In the genomic region with DNA sequence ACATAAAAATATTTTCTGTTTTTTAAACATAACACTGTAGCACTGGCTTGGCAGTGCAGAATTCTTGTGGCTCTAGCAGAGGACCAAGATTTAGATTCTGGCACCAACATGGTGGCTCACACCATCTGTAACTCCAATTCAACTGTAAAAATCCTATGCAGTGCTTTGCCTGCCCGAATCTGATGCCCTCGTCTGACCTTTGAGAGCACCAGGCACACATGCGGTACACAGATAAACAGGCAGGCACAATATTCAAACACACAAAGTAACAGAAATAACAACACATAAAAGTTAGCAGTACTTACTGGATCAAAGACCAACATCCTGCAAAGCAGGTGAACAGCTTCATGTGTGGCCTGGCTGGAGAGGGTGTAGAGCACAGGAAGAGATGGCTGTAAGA, we compare ENCODE assay signal across 22 mouse cellular contexts. TPM values are rescaled to one million over a fixed set of nuclear protein-coding genes. Genes with fewer than 3 reads are reported as not detected.
DNase-seq lines count a peak whose midpoint lies in the region; ATAC-seq and TF ChIP-seq lines count a peak whose summit lies in the region.
"Had no signal": no experiment of that assay in that cellular context is flagged by ENCODE, and none has a peak within 500 bp of the region (broad histone marks: within the 10 kb centered on the region; RNA-seq: fewer than 3 reads in every experiment).

No protein-coding gene starts in this region.

- peaks cover 8% of the 10 kb centered on the region; the same call in 1 of the 2 replicates for H3K36me3 ChIP-seq in liver, adult 2 months (ENCODE audit: control insufficient read depth, insufficient read depth, low read length)
- peaks cover 16% of the 10 kb centered on the region; the same call in 1 of the 2 replicates for H3K36me3 ChIP-seq in liver, embryonic 11.5 days (ENCODE audit: control insufficient read depth, insufficient read depth, low read length)
- H3K36me3 ChIP-seq in MEL (ENCODE audit: control insufficient read depth in 1 of 2, insufficient read depth in 2 of 2, low read length in 2 of 2), result peaks cover 3 to 14% of the 10 kb centered on the region in 2 experiments
- peaks cover 10% of the 10 kb centered on the region for H3K36me3 ChIP-seq in liver, embryonic 13.5 days
- H3K36me3 ChIP-seq in hindbrain, embryonic 16.5 days (ENCODE audit: control insufficient read depth, insufficient read depth, low read length), result peaks cover 8% of the 10 kb centered on the region
- peaks cover 27% of the 10 kb centered on the region for H3K36me3 ChIP-seq in midbrain, postnatal 0 days (ENCODE audit: insufficient read depth, low read length)

- H3K4me3 ChIP-seq in liver, adult 2 months (ENCODE audit: insufficient read depth, low read depth, low read length), result no peak overlapping the region
- no peak overlapping the region for H3K4me3 ChIP-seq in liver, embryonic 11.5 days (ENCODE audit: low read depth, low read length)
- no peak overlapping the region for H3K4me3 ChIP-seq in MEL (ENCODE audit: control insufficient read depth in 1 of 2, insufficient read depth in 1 of 2, low read depth in 2 of 2, low read length in 2 of 2)
- no peak overlapping the region for H3K4me3 ChIP-seq in liver, embryonic 13.5 days (replicated peaks)
- no peak overlapping the region for H3K4me3 ChIP-seq in hindbrain, embryonic 16.5 days (ENCODE audit: low read length)
- H3K4me3 ChIP-seq in midbrain, postnatal 0 days (ENCODE audit: low read depth, low read length), result no peak overlapping the region
- H3K4me3 ChIP-seq: embryonic facial prominence, embryonic 10.5 days; embryonic facial prominence, embryonic 12.5 days; forebrain, embryonic 13.5 days; forebrain, embryonic 15.5 days had no signal

- ATAC-seq in liver, embryonic 11.5 days (replicated peaks; ENCODE audit: low FRiP score), result no peak
- no peak for ATAC-seq in liver, embryonic 13.5 days (ENCODE audit: low read depth)
- ATAC-seq in megakaryocyte progenitor cell, adult 5-6 weeks (replicated peaks; ENCODE audit: poor library complexity), result peak; percentile 88
- no peak for ATAC-seq in megakaryocyte, adult 5-6 weeks (ENCODE audit: poor library complexity, severe bottlenecking)
- no peak for ATAC-seq in hindbrain, embryonic 16.5 days
- ATAC-seq in midbrain, postnatal 0 days (ENCODE audit: low FRiP score), result no peak
- ATAC-seq: activated CD4-positive, CD25-positive, alpha-beta regulatory T cell, adult 4 months; forebrain, embryonic 13.5 days; forebrain, embryonic 15.5 days; Patski had no signal

- no peaks in the 10 kb centered on the region for H3K27me3 ChIP-seq in liver, adult 2 months (ENCODE audit: control insufficient read depth, insufficient read depth, low read length)
- H3K27me3 ChIP-seq in liver, embryonic 11.5 days (replicated peaks; ENCODE audit: control insufficient read depth, insufficient read depth, low read length), result no peaks in the 10 kb centered on the region
- no peaks in the 10 kb centered on the region for H3K27me3 ChIP-seq in MEL (ENCODE audit: control insufficient read depth in 1 of 2, insufficient read depth in 2 of 2, low read length in 2 of 2)
- no peaks in the 10 kb centered on the region for H3K27me3 ChIP-seq in liver, embryonic 13.5 days
- no peaks in the 10 kb centered on the region for H3K27me3 ChIP-seq in hindbrain, embryonic 16.5 days (replicated peaks; ENCODE audit: control insufficient read depth, insufficient read depth, low read length)
- H3K27me3 ChIP-seq in midbrain, postnatal 0 days (ENCODE audit: insufficient read depth, low read length), result no peaks in the 10 kb centered on the region
- H3K27me3 ChIP-seq: embryonic facial prominence, embryonic 12.5 days; forebrain, embryonic 13.5 days; forebrain, embryonic 15.5 days; Patski had no signal

- no peak for TF ChIP-seq RAD21 in MEL (IDR thresholded peaks at IDR 0.05; ENCODE audit: low read depth, low read length)

- H3K4me1 ChIP-seq in liver, adult 2 months (ENCODE audit: control insufficient read depth, insufficient read depth, low read length), result peaks cover 15% of the 10 kb centered on the region
- peaks cover 3% of the 10 kb centered on the region; the same call in 1 of the 2 replicates for H3K4me1 ChIP-seq in liver, embryonic 11.5 days (replicated peaks; ENCODE audit: control insufficient read depth, insufficient read depth, low read length)
- H3K4me1 ChIP-seq in MEL (ENCODE audit: control insufficient read depth in 1 of 2, insufficient read depth in 2 of 2, low read length in 2 of 2), result peaks cover 11 to 12% of the 10 kb centered on the region in 2 experiments
- H3K4me1 ChIP-seq in liver, embryonic 13.5 days (replicated peaks), result peaks cover 14% of the 10 kb centered on the region
- no peaks in the 10 kb centered on the region for H3K4me1 ChIP-seq in hindbrain, embryonic 16.5 days (ENCODE audit: control insufficient read depth, insufficient read depth, low read depth, low read length)
- H3K4me1 ChIP-seq in midbrain, postnatal 0 days (ENCODE audit: insufficient read depth, low read length), result no peaks in the 10 kb centered on the region
- H3K4me1 ChIP-seq: embryonic facial prominence, embryonic 10.5 days; embryonic facial prominence, embryonic 12.5 days; forebrain, embryonic 13.5 days; forebrain, embryonic 15.5 days had no signal

- no peaks in the 10 kb centered on the region for H3K79me2 ChIP-seq in liver, adult 2 months (ENCODE audit: control insufficient read depth, insufficient read depth, low read length)
- H3K79me2 ChIP-seq in MEL (ENCODE audit: control insufficient read depth, insufficient read depth, low read length, poor library complexity), result no peaks in the 10 kb centered on the region

- TF ChIP-seq CTCF in liver, adult 2 months (IDR thresholded peaks at IDR 0.05; ENCODE audit: low read depth, low read length), result no peak
- TF ChIP-seq CTCF in MEL (IDR thresholded peaks at IDR 0.05 in 2 of 3, conservative IDR thresholded peaks at IDR 0.05 in 1 of 3; ENCODE audit: control insufficient read depth in 1 of 3, insufficient read depth in 1 of 3, low read depth in 2 of 3, low read length in 3 of 3, poor library complexity in 1 of 3, severe bottlenecking in 1 of 3), result no peak
- TF ChIP-seq CTCF in midbrain, postnatal 0 days (IDR thresholded peaks at IDR 0.05), result no peak

- WGBS in liver, adult 2 months, result 49% methylated on average over 3 of the region's 3 CpGs
- WGBS in liver, embryonic 11.5 days, result 79% methylated on average over 3 of the region's 3 CpGs
- 64% methylated on average over 3 of the region's 3 CpGs for WGBS in liver, embryonic 13.5 days (ENCODE audit: insufficient replicate concordance)
- WGBS in hindbrain, embryonic 16.5 days, result 92% methylated on average over 3 of the region's 3 CpGs
- WGBS in midbrain, postnatal 0 days, result 92% methylated on average over 3 of the region's 3 CpGs

- no peak overlapping the region for H3K9ac ChIP-seq in liver, adult 2 months (ENCODE audit: low read depth, low read length)
- H3K9ac ChIP-seq in liver, embryonic 11.5 days (ENCODE audit: low read depth, low read length), result no peak overlapping the region
- H3K9ac ChIP-seq in MEL (ENCODE audit: control insufficient read depth, low read depth, low read length, poor library complexity, severe bottlenecking), result no peak overlapping the region
- H3K9ac ChIP-seq in liver, embryonic 13.5 days, result no peak overlapping the region
- no peak overlapping the region for H3K9ac ChIP-seq in hindbrain, embryonic 16.5 days (ENCODE audit: low read depth, low read length)
- no peak overlapping the region for H3K9ac ChIP-seq in midbrain, postnatal 0 days (replicated peaks; ENCODE audit: low read length, poor library complexity, severe bottlenecking)
- H3K9ac ChIP-seq: embryonic facial prominence, embryonic 12.5 days; forebrain, embryonic 13.5 days; forebrain, embryonic 15.5 days had no signal

- H3K27ac ChIP-seq in liver, adult 2 months (replicated peaks; ENCODE audit: insufficient read depth, low read depth, low read length), result peak overlapping the region; percentile 68
- H3K27ac ChIP-seq in liver, embryonic 11.5 days (ENCODE audit: low read depth, low read length), result no peak overlapping the region
- no peak overlapping the region for H3K27ac ChIP-seq in MEL (ENCODE audit: control insufficient read depth, low read depth, low read length)
- H3K27ac ChIP-seq in liver, embryonic 13.5 days, result peak overlapping the region; percentile 53; the same call in 1 of the 2 replicates
- no peak overlapping the region for H3K27ac ChIP-seq in hindbrain, embryonic 16.5 days (ENCODE audit: low read depth, low read length)
- H3K27ac ChIP-seq in midbrain, postnatal 0 days (ENCODE audit: low read depth, low read length), result no peak overlapping the region
- H3K27ac ChIP-seq: embryonic facial prominence, embryonic 10.5 days; embryonic facial prominence, embryonic 12.5 days; forebrain, embryonic 13.5 days; forebrain, embryonic 15.5 days had no signal

- TF ChIP-seq POLR2A in liver, adult 2 months (IDR thresholded peaks at IDR 0.05; ENCODE audit: extremely low read depth, insufficient read depth, low read length), result no peak
- no peak for TF ChIP-seq POLR2A in MEL (IDR thresholded peaks at IDR 0.05; ENCODE audit: control insufficient read depth in 1 of 2, insufficient read depth in 1 of 2, low read depth in 1 of 2, low read length in 2 of 2, poor library complexity in 1 of 2)

- no peaks in the 10 kb centered on the region for H3K9me3 ChIP-seq in liver, embryonic 11.5 days (ENCODE audit: control insufficient read depth, low read length)
- no peaks in the 10 kb centered on the region for H3K9me3 ChIP-seq in MEL (replicated peaks; ENCODE audit: insufficient read depth, low read length)
- no peaks in the 10 kb centered on the region for H3K9me3 ChIP-seq in liver, embryonic 13.5 days (replicated peaks)
- H3K9me3 ChIP-seq in hindbrain, embryonic 16.5 days (ENCODE audit: control insufficient read depth, low read length), result no peaks in the 10 kb centered on the region
- no peaks in the 10 kb centered on the region for H3K9me3 ChIP-seq in midbrain, postnatal 0 days (ENCODE audit: low read length)
- H3K9me3 ChIP-seq: embryonic facial prominence, embryonic 10.5 days; embryonic facial prominence, embryonic 12.5 days; forebrain, embryonic 13.5 days; forebrain, embryonic 15.5 days had no signal

- TF ChIP-seq EP300 in MEL (IDR thresholded peaks at IDR 0.05; ENCODE audit: low read depth in 1 of 2, low read length in 2 of 2), result peak in 1 of 2 experiments; percentile 36; a peak in 1 of 4 replicates

- no peak overlapping the region for H3K4me2 ChIP-seq in liver, embryonic 11.5 days
- no peak overlapping the region for H3K4me2 ChIP-seq in liver, embryonic 13.5 days
- no peak overlapping the region for H3K4me2 ChIP-seq in hindbrain, embryonic 16.5 days (ENCODE audit: low read length)
- no peak overlapping the region for H3K4me2 ChIP-seq in midbrain, postnatal 0 days (ENCODE audit: low read depth, low read length, poor library complexity, severe bottlenecking)
- H3K4me2 ChIP-seq: embryonic facial prominence, embryonic 12.5 days; forebrain, embryonic 13.5 days; forebrain, embryonic 15.5 days had no signal

- DNase-seq in liver, adult 2 months (ENCODE audit: extremely low read depth, low read depth, low spot score), result no peak
- DNase-seq in liver, embryonic 11.5 days (ENCODE audit: low spot score), result no peak
- DNase-seq in MEL (ENCODE audit: low read depth, low spot score), result no peak
- no peak for DNase-seq in liver, embryonic 13.5 days
- DNase-seq in midbrain, postnatal 0 days (ENCODE audit: low spot score), result no peak
- DNase-seq: adrenal gland, adult 8-10 months; adrenal gland, postnatal 14 days; adrenal gland, postnatal 36 days; cerebellum, adult 11-12 months; cerebellum, adult 2 months; cerebellum, adult 9-10 months; cerebellum, postnatal 10 days; cerebellum, postnatal 25 days had no signal

RNA-seq across cellular contexts. Expression of gene Tmem97, which starts 24.0 kb away (rescaled TPM):
- 102 and 123 TPM in 2 replicates for total RNA-seq in liver, adult 2 months (2014; rRNA removed)
- 76.5 and 91.6 TPM in 2 replicates for polyA plus RNA-seq in liver, adult 2 months (2012; rRNA removed)
- 173 and 183 TPM in 2 replicates for polyA plus RNA-seq in liver, embryonic 11.5 days (2014; fragmentation: Nextera tagmentation; extraction: Ambion mirVana)
- 204 and 207 TPM in 2 replicates for total RNA-seq in MEL (2012; rRNA removed)
- polyA plus RNA-seq in MEL (2012; ENCODE audit: insufficient read depth in 1 of 2, insufficient read length in 2 of 2, low read depth in 1 of 2, low replicate concordance in 2 of 2, missing spikeins in 1 of 2), result 100 to 1,000 TPM; 166 to 215 TPM
- 110 and 122 TPM in 2 replicates for polyA plus RNA-seq in liver, embryonic 13.5 days (2015; fragmentation: Nextera tagmentation; extraction: Ambion mirVana)
- 102 and 108 TPM in 2 replicates for total RNA-seq in megakaryocyte progenitor cell, adult 5-6 weeks (2015)
- total RNA-seq in megakaryocyte progenitor cell, adult 5-6 weeks (2017), result 77.5 and 77.9 TPM in 2 replicates
- 24.9 and 25.6 TPM in 2 replicates for total RNA-seq in megakaryocyte, adult 5-6 weeks (2015)
- 12.2 and 18.0 TPM in 2 replicates for total RNA-seq in megakaryocyte, adult 5-6 weeks (2017)
- 44.0 and 48.3 TPM in 2 replicates for polyA plus RNA-seq in hindbrain, embryonic 16.5 days (2015; fragmentation: Nextera tagmentation; extraction: Ambion mirVana)
- total RNA-seq in midbrain, postnatal 0 days (2014; rRNA removed), result 38.4 and 45.5 TPM in 2 replicates
- 41.4 and 42.6 TPM in 2 replicates for polyA plus RNA-seq in midbrain, postnatal 0 days (2015; fragmentation: Nextera tagmentation; extraction: Ambion mirVana)

RNA-seq across cellular contexts. Expression of gene Ift20, which starts 38.4 kb away (rescaled TPM):
- 107 and 120 TPM in 2 replicates for total RNA-seq in liver, adult 2 months (2014; rRNA removed)
- polyA plus RNA-seq in liver, adult 2 months (2012; rRNA removed), result 80.7 and 84.2 TPM in 2 replicates
- 112 and 114 TPM in 2 replicates for polyA plus RNA-seq in liver, embryonic 11.5 days (2014; fragmentation: Nextera tagmentation; extraction: Ambion mirVana)
- 153 and 196 TPM in 2 replicates for total RNA-seq in MEL (2012; rRNA removed)
- 100 to 1,000 TPM in 1 of 2 experiments, not detected in 1; 128 TPM for polyA plus RNA-seq in MEL (2012; ENCODE audit: insufficient read depth in 1 of 2, insufficient read length in 2 of 2, low read depth in 1 of 2, low replicate concordance in 2 of 2, missing spikeins in 1 of 2)
- polyA plus RNA-seq in liver, embryonic 13.5 days (2015; fragmentation: Nextera tagmentation; extraction: Ambion mirVana), result 83.1 and 88.6 TPM in 2 replicates
- 112 and 130 TPM in 2 replicates for total RNA-seq in megakaryocyte progenitor cell, adult 5-6 weeks (2015)
- 158 and 160 TPM in 2 replicates for total RNA-seq in megakaryocyte progenitor cell, adult 5-6 weeks (2017)
- total RNA-seq in megakaryocyte, adult 5-6 weeks (2015), result 80.0 and 89.7 TPM in 2 replicates
- total RNA-seq in megakaryocyte, adult 5-6 weeks (2017), result 96.0 and 119 TPM in 2 replicates
- 118 and 124 TPM in 2 replicates for polyA plus RNA-seq in hindbrain, embryonic 16.5 days (2015; fragmentation: Nextera tagmentation; extraction: Ambion mirVana)
- total RNA-seq in midbrain, postnatal 0 days (2014; rRNA removed), result 133 and 155 TPM in 2 replicates
- 142 and 148 TPM in 2 replicates for polyA plus RNA-seq in midbrain, postnatal 0 days (2015; fragmentation: Nextera tagmentation; extraction: Ambion mirVana)

RNA-seq across cellular contexts. Expression of gene Tnfaip1, which starts 38.4 kb away (rescaled TPM):
- 11.5 and 14.4 TPM in 2 replicates for total RNA-seq in liver, adult 2 months (2014; rRNA removed)
- polyA plus RNA-seq in liver, adult 2 months (2012; rRNA removed), result 13.9 and 16.7 TPM in 2 replicates
- 42.1 and 42.2 TPM in 2 replicates for polyA plus RNA-seq in liver, embryonic 11.5 days (2014; fragmentation: Nextera tagmentation; extraction: Ambion mirVana)
- total RNA-seq in MEL (2012; rRNA removed), result 3.9 and 4.7 TPM in 2 replicates
- 1 to 10 TPM in 1 of 2 experiments, not detected in 1; 7.4 TPM for polyA plus RNA-seq in MEL (2012; ENCODE audit: insufficient read depth in 1 of 2, insufficient read length in 2 of 2, low read depth in 1 of 2, low replicate concordance in 2 of 2, missing spikeins in 1 of 2)
- polyA plus RNA-seq in liver, embryonic 13.5 days (2015; fragmentation: Nextera tagmentation; extraction: Ambion mirVana), result 15.6 and 16.4 TPM in 2 replicates
- total RNA-seq in megakaryocyte progenitor cell, adult 5-6 weeks (2015), result 8.9 and 9.3 TPM in 2 replicates
- total RNA-seq in megakaryocyte progenitor cell, adult 5-6 weeks (2017), result 4.2 and 5.5 TPM in 2 replicates
- total RNA-seq in megakaryocyte, adult 5-6 weeks (2015), result 13.2 and 13.4 TPM in 2 replicates
- 6.8 and 10.2 TPM in 2 replicates for total RNA-seq in megakaryocyte, adult 5-6 weeks (2017)
- 69.3 and 70.8 TPM in 2 replicates for polyA plus RNA-seq in hindbrain, embryonic 16.5 days (2015; fragmentation: Nextera tagmentation; extraction: Ambion mirVana)
- total RNA-seq in midbrain, postnatal 0 days (2014; rRNA removed), result 38.2 and 40.5 TPM in 2 replicates
- polyA plus RNA-seq in midbrain, postnatal 0 days (2015; fragmentation: Nextera tagmentation; extraction: Ambion mirVana), result 59.1 and 62.7 TPM in 2 replicates

Comparison
In these comparisons a context has a peak if more than half of its experiments do, and no peak if none do; other contexts are left out.
1. H3K27ac ChIP-seq: peak in liver, adult 2 months (single experiment) and liver, embryonic 13.5 days (single experiment); none in liver, embryonic 11.5 days (single experiment), MEL (single experiment), hindbrain, embryonic 16.5 days (single experiment) and midbrain, postnatal 0 days (single experiment).